In genomic region chr6:125363021-125363420, GRCm38 (mm10) we compare ENCODE assay signal across 9 mouse cellular contexts. TPM values are rescaled to one million over a fixed set of nuclear protein-coding genes. Genes with fewer than 3 reads are reported as not detected.
A peak's percentile ranks its signal among the peaks of the same experiment; 100 is the strongest.
DNase-seq lines count a peak whose midpoint lies in the region; ATAC-seq and TF ChIP-seq lines count a peak whose summit lies in the region.
"Had no signal": no experiment of that assay in that cellular context is flagged by ENCODE, and none has a peak within 500 bp of the region (broad histone marks: within the 10 kb centered on the region; RNA-seq: fewer than 3 reads in every experiment).

No protein-coding gene starts in this region.

- WGBS in liver, adult 2 months, result 48% methylated on average over 15 of the region's 15 CpGs
- WGBS in hindbrain, embryonic 10.5 days, result 10% methylated on average over 15 of the region's 15 CpGs
- 43% methylated on average over 15 of the region's 15 CpGs for WGBS in liver, embryonic 13.5 days (ENCODE audit: insufficient replicate concordance)
- WGBS in stomach, embryonic 16.5 days, result 41% methylated on average over 15 of the region's 15 CpGs

- intact Hi-C loops in gastrocnemius, postnatal 14 days (cut with DNase I; ENCODE audit: low total_unique reads), result loop anchor here (5.0 to 10.0 kb wide), 3 partner anchors 36 to 148 kb away; partner anchors contain the start of gene Vamp1

- H3K4me1 ChIP-seq in liver, adult 2 months (ENCODE audit: control insufficient read depth, insufficient read depth, low read length), result peaks cover 11% of the 10 kb centered on the region
- H3K4me1 ChIP-seq in hindbrain, embryonic 10.5 days (replicated peaks), result peaks cover 48% of the 10 kb centered on the region
- peaks cover 30% of the 10 kb centered on the region for H3K4me1 ChIP-seq in liver, embryonic 13.5 days (replicated peaks)
- peaks cover 7% of the 10 kb centered on the region; the same call in 1 of the 2 replicates for H3K4me1 ChIP-seq in stomach, embryonic 16.5 days (ENCODE audit: control insufficient read depth, insufficient read depth, low read length)

- peak; percentile 9; the same call in 1 of the 2 replicates for ATAC-seq in liver, embryonic 13.5 days (ENCODE audit: low read depth)
- no peak for ATAC-seq in stomach, embryonic 16.5 days (ENCODE audit: insufficient read depth, low FRiP score)

- H3K27me3 ChIP-seq in liver, adult 2 months (ENCODE audit: control insufficient read depth, insufficient read depth, low read length), result no peaks in the 10 kb centered on the region
- H3K27me3 ChIP-seq in hindbrain, embryonic 10.5 days (ENCODE audit: insufficient read depth, poor library complexity, severe bottlenecking), result peaks cover 76% of the 10 kb centered on the region
- H3K27me3 ChIP-seq in liver, embryonic 13.5 days, result 0 out of 2 replicates have a peak, but pooled peaks cover 7% of the 10 kb centered on the region
- H3K27me3 ChIP-seq in stomach, embryonic 16.5 days (ENCODE audit: control insufficient read depth, insufficient read depth, low read length), result no peaks in the 10 kb centered on the region

- peak overlapping the region; percentile 38 for H3K4me2 ChIP-seq in liver, embryonic 13.5 days
- H3K4me2 ChIP-seq in stomach, embryonic 16.5 days (ENCODE audit: low read depth, low read length), result 0 out of 2 replicates have a peak overlapping the region, but pooled peaks have one; percentile 4

- peaks cover 25% of the 10 kb centered on the region; the same call in 1 of the 2 replicates for H3K36me3 ChIP-seq in liver, adult 2 months (ENCODE audit: control insufficient read depth, insufficient read depth, low read length)
- H3K36me3 ChIP-seq in hindbrain, embryonic 10.5 days, result peaks cover 31% of the 10 kb centered on the region
- H3K36me3 ChIP-seq in liver, embryonic 13.5 days, result peaks cover 40% of the 10 kb centered on the region
- peaks cover 19% of the 10 kb centered on the region for H3K36me3 ChIP-seq in stomach, embryonic 16.5 days (ENCODE audit: control insufficient read depth, insufficient read depth, low read length)

- H3K4me3 ChIP-seq in liver, adult 2 months (ENCODE audit: insufficient read depth, low read depth, low read length), result no peak overlapping the region
- H3K4me3 ChIP-seq in hindbrain, embryonic 10.5 days, result peak overlapping the region; percentile 32
- no peak overlapping the region for H3K4me3 ChIP-seq in liver, embryonic 13.5 days (replicated peaks)
- no peak overlapping the region for H3K4me3 ChIP-seq in stomach, embryonic 16.5 days (replicated peaks; ENCODE audit: low read length)

- no peak for TF ChIP-seq CTCF in liver, adult 2 months (IDR thresholded peaks at IDR 0.05; ENCODE audit: low read depth, low read length)

- no peak for TF ChIP-seq POLR2A in liver, adult 2 months (IDR thresholded peaks at IDR 0.05; ENCODE audit: extremely low read depth, insufficient read depth, low read length)

- H3K9ac ChIP-seq in liver, adult 2 months (ENCODE audit: low read depth, low read length), result no peak overlapping the region; the same call in 1 of the 2 replicates
- H3K9ac ChIP-seq in liver, embryonic 13.5 days, result no peak overlapping the region
- H3K9ac ChIP-seq in stomach, embryonic 16.5 days (ENCODE audit: low read length), result peak overlapping the region; percentile 29; the same call in 1 of the 2 replicates

- DNase-seq in liver, adult 2 months (ENCODE audit: extremely low read depth, low read depth, low spot score), result no peak
- no peak for DNase-seq in liver
- DNase-seq in hindbrain, embryonic 10.5 days (ENCODE audit: low spot score), result no peak
- DNase-seq in liver, embryonic 13.5 days, result no peak
- no peak for DNase-seq in frontal cortex, postnatal 10 days (ENCODE audit: low spot score in 2 of 2)
- no peak for DNase-seq in layer of hippocampus, adult 11-12 months (ENCODE audit: low spot score)
- no peak for DNase-seq in gastrocnemius, postnatal 14 days

- no peaks in the 10 kb centered on the region for H3K79me2 ChIP-seq in liver, adult 2 months (ENCODE audit: control insufficient read depth, insufficient read depth, low read length)

- H3K27ac ChIP-seq in liver, adult 2 months (replicated peaks; ENCODE audit: insufficient read depth, low read depth, low read length), result peak overlapping the region; percentile 48
- 0 out of 2 replicates have a peak overlapping the region, but pooled peaks have one; percentile 17 for H3K27ac ChIP-seq in hindbrain, embryonic 10.5 days
- 0 out of 2 replicates have a peak overlapping the region, but pooled peaks have one; percentile 6 for H3K27ac ChIP-seq in liver, embryonic 13.5 days
- H3K27ac ChIP-seq in stomach, embryonic 16.5 days (ENCODE audit: low read length), result no peak overlapping the region

- no peaks in the 10 kb centered on the region for H3K9me3 ChIP-seq in hindbrain, embryonic 10.5 days
- H3K9me3 ChIP-seq in liver, embryonic 13.5 days (replicated peaks), result no peaks in the 10 kb centered on the region
- no peaks in the 10 kb centered on the region for H3K9me3 ChIP-seq in stomach, embryonic 16.5 days (replicated peaks; ENCODE audit: control insufficient read depth, low read length)

RNA-seq across cellular contexts. Expression of gene Tnfrsf1a, which starts 13.9 kb away (rescaled TPM):
- total RNA-seq in liver, adult 2 months (2014; rRNA removed), result 21.0 and 28.6 TPM in 2 replicates
- 89.3 and 110 TPM in 2 replicates for polyA plus RNA-seq in liver, adult 2 months (2012; rRNA removed)
- 26.8 and 27.1 TPM in 2 replicates for polyA plus RNA-seq in hindbrain, embryonic 10.5 days (2016; fragmentation: Nextera tagmentation; extraction: Ambion mirVana)
- 19.6 and 23.4 TPM in 2 replicates for polyA plus RNA-seq in liver, embryonic 13.5 days (2015; fragmentation: Nextera tagmentation; extraction: Ambion mirVana)
- polyA plus RNA-seq in stomach, embryonic 16.5 days (2015; fragmentation: Nextera tagmentation; extraction: Ambion mirVana), result 82.6 and 91.1 TPM in 2 replicates
- total RNA-seq in gastrocnemius, postnatal 14 days (2021), result 10 to 100 TPM; 42.1 to 42.3 TPM

RNA-seq across cellular contexts. Expression of gene Plekhg6, which starts 17.6 kb away (rescaled TPM):
- 3.0 and 3.6 TPM in 2 replicates for total RNA-seq in liver, adult 2 months (2014; rRNA removed)
- polyA plus RNA-seq in liver, adult 2 months (2012; rRNA removed), result 5.0 and 5.9 TPM in 2 replicates
- 0.13 and 0.20 TPM in 2 replicates for polyA plus RNA-seq in hindbrain, embryonic 10.5 days (2016; fragmentation: Nextera tagmentation; extraction: Ambion mirVana)
- 0.31 and 0.56 TPM in 2 replicates for polyA plus RNA-seq in liver, embryonic 13.5 days (2015; fragmentation: Nextera tagmentation; extraction: Ambion mirVana)
- 6.3 and 8.2 TPM in 2 replicates for polyA plus RNA-seq in stomach, embryonic 16.5 days (2015; fragmentation: Nextera tagmentation; extraction: Ambion mirVana)
- total RNA-seq in gastrocnemius, postnatal 14 days (2021), result not detected
- total RNA-seq: layer of hippocampus, postnatal 25 days had no signal

RNA-seq across cellular contexts. Expression of gene Scnn1a, which starts 42.6 kb away (rescaled TPM):
- 3.0 and 6.7 TPM in 2 replicates for total RNA-seq in liver, adult 2 months (2014; rRNA removed)
- 16.5 and 24.8 TPM in 2 replicates for polyA plus RNA-seq in liver, adult 2 months (2012; rRNA removed)
- polyA plus RNA-seq in hindbrain, embryonic 10.5 days (2016; fragmentation: Nextera tagmentation; extraction: Ambion mirVana), result 0.40 and 0.42 TPM in 2 replicates
- polyA plus RNA-seq in liver, embryonic 13.5 days (2015; fragmentation: Nextera tagmentation; extraction: Ambion mirVana), result 0.31 and 0.37 TPM in 2 replicates
- polyA plus RNA-seq in stomach, embryonic 16.5 days (2015; fragmentation: Nextera tagmentation; extraction: Ambion mirVana), result 5.8 and 9.7 TPM in 2 replicates
- under 1 TPM; 0.22 to 0.27 TPM for total RNA-seq in gastrocnemius, postnatal 14 days (2021)

RNA-seq across cellular contexts. Expression of gene Ltbr, which starts 49.3 kb away (rescaled TPM):
- total RNA-seq in liver, adult 2 months (2014; rRNA removed), result 55.9 and 57.1 TPM in 2 replicates
- polyA plus RNA-seq in liver, adult 2 months (2012; rRNA removed), result 102 and 106 TPM in 2 replicates
- 21.0 and 22.7 TPM in 2 replicates for polyA plus RNA-seq in hindbrain, embryonic 10.5 days (2016; fragmentation: Nextera tagmentation; extraction: Ambion mirVana)
- 18.3 and 18.4 TPM in 2 replicates for polyA plus RNA-seq in liver, embryonic 13.5 days (2015; fragmentation: Nextera tagmentation; extraction: Ambion mirVana)
- polyA plus RNA-seq in stomach, embryonic 16.5 days (2015; fragmentation: Nextera tagmentation; extraction: Ambion mirVana), result 69.4 and 73.1 TPM in 2 replicates
- 10 to 100 TPM; 24.8 to 26.3 TPM for total RNA-seq in gastrocnemius, postnatal 14 days (2021)
